Mouse (Mus musculus) stomach, postnatal 0 days (tissue): ENCODE measurements around the gene Kng1. TPM values are rescaled to one million over a fixed set of nuclear protein-coding genes. Genes with fewer than 3 reads are reported as not detected.
"Not testable (repeated sequence)": the region's sequence is repeated elsewhere in the genome, so short reads cannot be mapped to it uniquely, and the experiment has no call there.

Experiments
- ATAC-seq: fragments of 200-750 bp; cut with Nextera tagmentation; 2 replicates; pipeline ENCODE4 v1.8.0; 2017; ENCODE audit not compliant: low FRiP score, low TSS enrichment
- DNase-seq: peaks from one replicate; pipeline ENCODE4 v3.0.0-alpha.2; 2016; ENCODE audit warnings: low spot score
- H3K27ac ChIP-seq: fragments of 300-500 bp; sonication (generic); replicated peaks from 2 replicates; pipeline ENCODE4 v1.5.1; 2014; ENCODE audit warnings: mild to moderate bottlenecking, control low read depth
- H3K27me3 ChIP-seq: fragments of 300-500 bp; sonication (generic); 2 replicates; pipeline ENCODE4 v1.6.1; 2014; ENCODE audit warnings: low read length; ENCODE audit not compliant: control insufficient read depth, insufficient read depth
- H3K36me3 ChIP-seq: fragments of 300-500 bp; sonication (generic); 2 replicates; pipeline ENCODE4 v1.6.1; 2014; ENCODE audit warnings: low read length, mixed read lengths; ENCODE audit not compliant: control insufficient read depth, insufficient read depth
- H3K4me1 ChIP-seq: fragments of 300-500 bp; sonication (generic); replicated peaks from 2 replicates; pipeline ENCODE4 v1.6.1; 2014; ENCODE audit warnings: antibody characterized with exemption; ENCODE audit not compliant: control insufficient read depth, insufficient read depth
- H3K4me2 ChIP-seq: fragments of 300-500 bp; sonication (generic); replicated peaks from 2 replicates; pipeline ENCODE4 v1.6.1; 2014; ENCODE audit warnings: low read depth, mild to moderate bottlenecking, control low read depth, moderate library complexity
- H3K4me3 ChIP-seq: fragments of 300-500 bp; sonication (generic); 2 replicates; pipeline ENCODE4 v1.5.1; 2014; ENCODE audit warnings: low read depth, low read length, control low read depth
- H3K9ac ChIP-seq: fragments of 300-500 bp; sonication (generic); 2 replicates; pipeline ENCODE4 v1.6.1; 2014; ENCODE audit warnings: mild to moderate bottlenecking, low read length, control low read depth, mixed read lengths
- H3K9me3 ChIP-seq: fragments of 300-500 bp; sonication (generic); 2 replicates; pipeline ENCODE4 v1.6.1; 2016; ENCODE audit warnings: low read length; ENCODE audit not compliant: control insufficient read depth
- CTCF ChIP-seq: IDR thresholded peaks from 2 replicates; pipeline ENCODE4 v1.5.1; 2016; ENCODE audit warnings: antibody characterized with exemption, low read depth, mild to moderate bottlenecking, moderate library complexity
- EP300 ChIP-seq: optimal IDR thresholded peaks from 2 replicates; pipeline ENCODE3; 2016; ENCODE audit warnings: antibody characterized with exemption
- WGBS: fragments of 180-500 bp; shearing (Covaris S2); extraction: QIAGEN DNeasy Blood & Tissue Kit; methylation state at CpG from one replicate; pipeline ENCODE4 v1.1.7; 2014; 5-methylcytosine and 5-hydroxymethylcytosine counted together
- polyA plus RNA-seq: library from polyadenylated mRNA; unstranded; fragments of >200 nt; fragmentation: Nextera tagmentation; extraction: Ambion mirVana; gene quantifications from 2 replicates; pipeline ENCODE4 v1.2.1, GENCODE M21; 2015

The Kng1 gene
- polyA plus RNA-seq, 1 experiment from 2014 or later: 4.3 TPM

DNA sequence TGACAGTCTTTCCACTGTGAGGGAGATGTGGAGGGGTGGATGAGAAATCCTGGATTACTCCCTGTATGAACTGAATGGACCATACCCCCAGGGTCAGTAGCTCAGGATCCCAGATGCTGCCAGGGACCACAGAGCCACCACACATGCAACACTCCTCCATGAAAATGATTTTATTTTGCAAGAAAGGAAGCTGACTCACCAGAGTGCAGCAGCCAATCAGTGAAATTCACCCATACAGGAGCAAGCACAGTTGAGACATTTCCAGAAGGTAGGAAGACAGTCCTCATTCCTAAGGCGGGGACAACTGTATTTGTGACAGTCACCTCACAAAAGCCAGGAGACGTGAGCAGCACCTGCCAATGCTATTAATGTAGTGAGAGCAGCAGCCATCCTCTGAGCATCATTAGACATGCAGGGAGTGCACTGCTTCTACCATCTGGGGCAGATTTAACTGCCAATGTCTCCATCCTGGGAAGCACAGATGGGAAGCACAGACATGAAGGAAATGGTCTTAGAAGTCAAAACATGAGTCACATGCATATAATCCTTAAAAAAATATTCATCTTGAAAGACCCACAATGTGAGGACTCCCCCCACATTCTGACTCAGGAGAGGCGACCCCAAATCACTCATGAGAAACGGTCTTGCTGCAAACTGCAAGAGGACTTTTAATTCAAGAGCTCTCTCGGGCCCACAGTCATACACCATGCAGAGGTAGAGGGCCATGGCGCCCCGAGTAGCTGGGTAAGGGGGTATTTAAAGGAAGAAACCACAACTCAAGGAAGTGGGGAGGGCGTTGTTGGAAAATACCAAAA, 39.8 kb downstream of the Kng1 start:
- H3K9ac ChIP-seq, DNase-seq, ATAC-seq, H3K4me1 ChIP-seq, H3K4me2 ChIP-seq, H3K27ac ChIP-seq, H3K36me3 ChIP-seq, H3K9me3 ChIP-seq, H3K4me3 ChIP-seq, H3K27me3 ChIP-seq: not testable (repeated sequence)
- WGBS: 80% methylated on average over 8 of the region's 8 CpGs

GRCm38 (mm10) chr16:23098105-23098452, 40.4 kb downstream of the Kng1 start:
- not testable (repeated sequence) for H3K9ac ChIP-seq, H3K9me3 ChIP-seq, H3K4me3 ChIP-seq, H3K4me1 ChIP-seq, H3K4me2 ChIP-seq, H3K27ac ChIP-seq, H3K27me3 ChIP-seq, H3K36me3 ChIP-seq, ATAC-seq, DNase-seq
- WGBS: 83% methylated on average over 1 of the region's 1 CpGs

GRCm38 (mm10) chr16:23099632-23100031, 42.0 kb downstream of the Kng1 start:
- peak overlapping the region; percentile 31 for H3K4me3 ChIP-seq
- ATAC-seq (no peak), DNase-seq (no peak)
- peak overlapping the region; percentile 63 for H3K4me2 ChIP-seq
- H3K36me3 ChIP-seq: no peaks in the 10 kb centered on the region
- TF ChIP-seq EP300 (no peak), CTCF (no peak)
- 17% methylated on average over 12 of the region's 12 CpGs for WGBS
- no peaks in the 10 kb centered on the region for H3K27me3 ChIP-seq
- no peak overlapping the region for H3K27ac ChIP-seq
- no peak overlapping the region; the same call in 1 of the 2 replicates for H3K9ac ChIP-seq
- peaks cover 5% of the 10 kb centered on the region; the same call in 1 of the 2 replicates for H3K4me1 ChIP-seq
- no peaks in the 10 kb centered on the region for H3K9me3 ChIP-seq

GRCm38 (mm10) chr16:23100099-23100575, 42.5 kb downstream of the Kng1 start:
- Histone ChIP-seq H3K9me3 (no peaks in the 10 kb centered on the region), H3K4me1 (peaks cover 5% of the 10 kb centered on the region; the same call in 1 of the 2 replicates), H3K4me2 (peak overlapping the region; percentile 63), H3K4me3 (peak overlapping the region; percentile 31), H3K27me3 (no peaks in the 10 kb centered on the region), H3K27ac (peak overlapping the region; percentile 18; the same call in 1 of the 2 replicates), H3K36me3 (no peaks in the 10 kb centered on the region), H3K9ac (peak overlapping the region; percentile 52)
- DNase-seq: peak; percentile 58
- 4% methylated on average over 9 of the region's 9 CpGs for WGBS
- TF ChIP-seq EP300 (no peak), CTCF (no peak)
- peak; percentile 52; the same call in 1 of the 2 replicates for ATAC-seq

GRCm38 (mm10) chr16:23100613-23101012, 42.9 kb downstream of the Kng1 start:
- Histone ChIP-seq H3K27me3 (no peaks in the 10 kb centered on the region), H3K4me1 (peaks cover 5% of the 10 kb centered on the region; the same call in 1 of the 2 replicates), H3K36me3 (no peaks in the 10 kb centered on the region), H3K27ac (peak overlapping the region; percentile 18; the same call in 1 of the 2 replicates), H3K9ac (peak overlapping the region; percentile 52), H3K9me3 (no peaks in the 10 kb centered on the region), H3K4me3 (peak overlapping the region; percentile 31), H3K4me2 (peak overlapping the region; percentile 63)
- ATAC-seq (no peak), DNase-seq (peak; percentile 32)
- WGBS: 24% methylated on average over 10 of the region's 10 CpGs
- TF ChIP-seq EP300: no peak
- no peak for TF ChIP-seq CTCF
